Mouse (Mus musculus) megakaryocyte progenitor cell, adult 5-6 weeks (primary cell): ENCODE data around the gene Hip1. TPM values are rescaled to one million over a fixed set of nuclear protein-coding genes. Genes with fewer than 3 reads are reported as not detected.
A peak's percentile ranks its signal among the peaks of the same experiment; 100 is the strongest.
"Not testable (repeated sequence)": the region's sequence is repeated elsewhere in the genome, so short reads cannot be mapped to it uniquely, and the experiment has no call there.

Experiments used
- ATAC-seq: replicated peaks from 2 replicates; pipeline ENCODE4 v1.8.0; 2016; ENCODE audit warnings: mild to moderate bottlenecking, moderate TSS enrichment, inconsistent platforms; ENCODE audit not compliant: poor library complexity
- total RNA-seq, 2 experiments: library from RNA; stranded (forward) in 1 of 2; stranded (reverse) in 1 of 2; fragments of 157-497, 149-512 nt in 1 of 2; fragments of 200-1000 nt in 1 of 2; gene quantifications; 2 replicates each; pipeline versions ENCODE4 v1.2.3 to v1.2.4; 2015 to 2017

The Hip1 gene
- total RNA-seq, 2 experiments from 2014 or later, result 6.9 to 9.4 TPM

- peak; percentile 76 for ATAC-seq
Measured at GRCm38 (mm10) chr5:135494183-135494910, 50.6 kb downstream of the Hip1 start.

- ATAC-seq, result no peak
Measured at GRCm38 (mm10) chr5:135493095-135493494, 51.8 kb downstream of the Hip1 start.

GRCm38 (mm10) chr5:135492126-135492525 lies 52.8 kb downstream of the Hip1 start:
- ATAC-seq, result no peak

GRCm38 (mm10) chr5:135489695-135490294 lies 55.1 kb downstream of the Hip1 start:
- no peak for ATAC-seq

- ATAC-seq, result peak; percentile 80
Measured at GRCm38 (mm10) chr5:135488881-135489694, 55.8 kb downstream of the Hip1 start.

- no peak for ATAC-seq
Measured at GRCm38 (mm10) chr5:135488222-135488880, 56.6 kb downstream of the Hip1 start.

- no peak for ATAC-seq
Measured at GRCm38 (mm10) chr5:135485289-135485688, 59.6 kb downstream of the Hip1 start.

- ATAC-seq, result not testable (repeated sequence)
Measured at GRCm38 (mm10) chr5:135483865-135484264, 61.1 kb downstream of the Hip1 start.

GRCm38 (mm10) chr5:135478877-135479600 lies 65.9 kb downstream of the Hip1 start:
- ATAC-seq, result peak; percentile 83

- ATAC-seq, result peak; percentile 40
Measured at GRCm38 (mm10) chr5:135476199-135476598, 68.7 kb downstream of the Hip1 start.

GRCm38 (mm10) chr5:135472405-135472804 lies 72.5 kb downstream of the Hip1 start:
- ATAC-seq, result peak; percentile 91

GRCm38 (mm10) chr5:135471747-135472146 lies 73.2 kb downstream of the Hip1 start:
- peak; percentile 45 for ATAC-seq

GRCm38 (mm10) chr5:135468280-135468679 lies 76.6 kb downstream of the Hip1 start:
- peak; percentile 60 for ATAC-seq

- peak; percentile 3; the same call in 1 of the 2 replicates for ATAC-seq
Measured at GRCm38 (mm10) chr5:135465833-135466291, 79.1 kb downstream of the Hip1 start.

GRCm38 (mm10) chr5:135463380-135463779 lies 81.5 kb downstream of the Hip1 start:
- peak; percentile 69 for ATAC-seq

GRCm38 (mm10) chr5:135460833-135461173 lies 84.1 kb downstream of the Hip1 start:
- no peak for ATAC-seq

- no peak for ATAC-seq
Measured at GRCm38 (mm10) chr5:135460152-135460832, 84.6 kb downstream of the Hip1 start.

GRCm38 (mm10) chr5:135459486-135459885 lies 85.4 kb downstream of the Hip1 start:
- peak; percentile 45; the same call in 1 of the 2 replicates for ATAC-seq

- ATAC-seq, result no peak
Measured at GRCm38 (mm10) chr5:135457961-135458360, 87.0 kb downstream of the Hip1 start.

GRCm38 (mm10) chr5:135456515-135456914 lies 88.4 kb downstream of the Hip1 start:
- ATAC-seq, result no peak
